Mouse (Mus musculus): ENCODE data around the gene Aoc2.

DNA sequence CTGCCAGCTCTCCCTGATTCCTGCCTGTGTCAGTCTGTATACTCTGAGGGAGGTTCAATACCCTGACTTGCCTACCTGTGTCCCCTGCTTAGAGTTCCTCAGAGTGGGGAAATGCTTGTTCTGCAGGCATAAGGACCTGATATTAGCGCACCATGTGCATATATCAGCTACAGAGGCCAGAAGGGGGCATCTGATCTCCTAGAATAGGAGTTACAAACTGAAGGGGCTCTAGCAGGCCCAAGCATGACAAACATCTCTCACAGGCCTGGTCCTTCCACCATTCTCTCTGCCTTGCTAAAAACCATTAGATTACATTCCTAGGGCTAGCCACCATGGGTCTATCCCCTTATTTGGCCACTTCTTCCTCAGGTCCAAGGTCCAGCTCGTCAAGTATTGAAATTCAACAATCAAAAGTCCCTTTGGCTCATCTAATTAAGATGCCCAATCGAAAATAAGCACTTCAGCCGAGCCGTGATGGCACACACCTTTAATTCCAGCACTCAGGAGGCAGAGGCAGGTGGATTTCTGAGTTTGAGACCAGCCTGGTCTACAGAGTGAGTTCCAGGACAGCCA lies 29.7 kb downstream of the Aoc2 start:
- no peak for TF ChIP-seq POLR2A (IDR thresholded peaks at IDR 0.05; ENCODE audit: low read depth, low read length)
- no peak for TF ChIP-seq CTCF (IDR thresholded peaks at IDR 0.05; ENCODE audit: extremely low read depth, insufficient read depth, insufficient read length, insufficient replicate concordance)

Measured in spleen, adult 2 months (tissue).